Mouse (Mus musculus) layer of hippocampus, adult 8-10 months (tissue): ENCODE measurements at regions not wholly inside any gene's neighbourhood (a gene's known extent, or its start where the extent isn't known, plus 50 kb on each side); places are given as distances from the start of the nearest gene placed in this dataset.
"Not testable (repeated sequence)": the region's sequence is repeated elsewhere in the genome, so short reads cannot be mapped to it uniquely, and the experiment has no call there.

ENCODE experiments used
- DNase-seq, 2 experiments: peaks; one replicate each; pipeline ENCODE4 v3.0.0; 2022; ENCODE audit warnings: low spot score in 2 of 2

GRCm38 (mm10) chr3:57957352-57957751 lies 109.5 kb upstream of the Pfn2 start:
- DNase-seq = no peak

- DNase-seq = no peak
Observed at GRCm38 (mm10) chr3:57963965-57964364, 116.1 kb upstream of the Pfn2 start.

GRCm38 (mm10) chr3:57970614-57971013 lies 122.7 kb upstream of the Pfn2 start:
- DNase-seq = not testable (repeated sequence)

- peak; percentile 18 to 41 for DNase-seq
Observed at GRCm38 (mm10) chr3:57972469-57973245, 124.8 kb upstream of the Pfn2 start.

GRCm38 (mm10) chr3:57973546-57973945 lies 125.7 kb upstream of the Pfn2 start:
- no peak for DNase-seq

- no peak for DNase-seq
Observed at GRCm38 (mm10) chr3:57975379-57975778, 127.5 kb upstream of the Pfn2 start.

GRCm38 (mm10) chr3:57976640-57977229 lies 128.9 kb upstream of the Pfn2 start:
- DNase-seq = peak in 1 of 2 experiments; percentile 22

- no peak for DNase-seq
Observed at GRCm38 (mm10) chr3:57988175-57988574, 140.3 kb upstream of the Pfn2 start.

GRCm38 (mm10) chr3:57990738-57991137 lies 142.9 kb upstream of the Pfn2 start:
- DNase-seq = no peak

GRCm38 (mm10) chr3:57998121-57999102 lies 150.5 kb upstream of the Pfn2 start:
- DNase-seq = peak; percentile 28 to 40

GRCm38 (mm10) chr3:58002792-58003574 lies 155.1 kb upstream of the Pfn2 start:
- no peak for DNase-seq

- no peak for DNase-seq
Observed at GRCm38 (mm10) chr3:58024750-58025392, 177.0 kb upstream of the Pfn2 start.

GRCm38 (mm10) chr3:58049618-58050017 lies 201.7 kb upstream of the Pfn2 start:
- DNase-seq = no peak

- DNase-seq = no peak
Observed at GRCm38 (mm10) chr3:58054726-58055125, 206.8 kb upstream of the Pfn2 start.

GRCm38 (mm10) chr3:58055181-58055580 lies 207.3 kb upstream of the Pfn2 start:
- DNase-seq = no peak

- no peak for DNase-seq
Observed at GRCm38 (mm10) chr3:58056191-58057063, 208.5 kb upstream of the Pfn2 start.

- DNase-seq = no peak
Observed at GRCm38 (mm10) chr3:58057064-58057396, 209.2 kb upstream of the Pfn2 start.

- DNase-seq = no peak
Observed at GRCm38 (mm10) chr3:58058134-58058533, 210.3 kb upstream of the Pfn2 start.

GRCm38 (mm10) chr3:58063852-58064549 lies 216.1 kb upstream of the Pfn2 start:
- DNase-seq = no peak
